Mouse (Mus musculus) stomach, postnatal 0 days (tissue): Measurements from ENCODE around the gene D430019H16Rik.
A peak's percentile ranks its signal among the peaks of the same experiment; 100 is the strongest.

ENCODE experiments used
- CTCF ChIP-seq: IDR thresholded peaks from 2 replicates; pipeline ENCODE4 v1.5.1; 2016; ENCODE audit warnings: antibody characterized with exemption, low read depth, mild to moderate bottlenecking, moderate library complexity
- EP300 ChIP-seq: optimal IDR thresholded peaks from 2 replicates; pipeline ENCODE3; 2016; ENCODE audit warnings: antibody characterized with exemption

DNA sequence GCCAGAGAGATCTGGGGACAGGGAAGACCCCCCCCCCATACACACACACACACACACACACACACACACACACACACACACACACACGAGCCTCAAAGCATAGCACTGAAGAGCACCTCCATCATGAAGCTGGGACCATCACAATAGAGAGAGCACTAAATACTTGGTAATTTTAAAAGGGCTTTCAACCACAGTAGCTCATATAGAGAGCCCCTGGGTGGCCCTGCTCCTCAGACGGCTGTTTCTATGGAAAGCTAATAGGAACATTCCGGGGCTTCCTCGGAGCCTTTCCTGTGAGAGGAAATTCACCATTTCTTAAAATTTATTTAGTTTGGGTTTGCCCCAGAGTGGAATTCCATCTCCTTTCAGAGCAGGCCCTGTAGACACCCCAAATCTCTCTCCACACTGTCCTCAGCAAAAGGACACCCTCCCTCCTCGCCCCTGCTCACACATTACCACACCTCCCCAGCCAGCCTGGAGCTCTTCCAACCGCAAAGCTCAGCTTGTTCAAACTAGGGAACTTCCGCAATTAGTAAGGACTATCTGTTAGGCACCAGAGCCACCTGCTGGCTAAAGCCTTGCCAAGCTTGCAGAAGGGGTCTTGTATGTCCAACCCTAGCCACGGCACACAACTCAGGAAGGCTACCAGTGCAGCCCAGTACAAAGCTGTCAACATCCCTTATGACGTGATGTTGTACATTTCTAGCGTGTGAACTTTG is 26.5 kb upstream of the D430019H16Rik start:
- TF ChIP-seq CTCF (peak; percentile 88), EP300 (no peak)
